18 mouse cellular contexts compared by ENCODE assay signal in genomic region chr8:106147868-106148565, GRCm38 (mm10). TPM values are rescaled to one million over a fixed set of nuclear protein-coding genes. Genes with fewer than 3 reads are reported as not detected.
DNase-seq lines count a peak whose midpoint lies in the region; ATAC-seq and TF ChIP-seq lines count a peak whose summit lies in the region.
"Had no signal": no experiment of that assay in that cellular context is flagged by ENCODE, and none has a peak within 500 bp of the region (broad histone marks: within the 10 kb centered on the region; RNA-seq: fewer than 3 reads in every experiment).

No protein-coding gene starts in this region.

- no peak for TF ChIP-seq POLR2A in kidney, adult 2 months (IDR thresholded peaks at IDR 0.05; ENCODE audit: low read depth, low read length)

- no peak for TF ChIP-seq CTCF in kidney, adult 2 months (conservative IDR thresholded peaks at IDR 0.05; ENCODE audit: insufficient read depth, insufficient read length, low read depth, low read length)

- 48% methylated on average over 6 of the region's 6 CpGs for WGBS in kidney, adult 2 months
- 90% methylated on average over 6 of the region's 6 CpGs for WGBS in forebrain, embryonic 10.5 days
- WGBS in neural tube, embryonic 15.5 days = 86% methylated on average over 6 of the region's 6 CpGs

- H3K9me3 ChIP-seq in forebrain, embryonic 10.5 days = no peaks in the 10 kb centered on the region
- no peaks in the 10 kb centered on the region for H3K9me3 ChIP-seq in neural tube, embryonic 15.5 days (replicated peaks)

- no peaks in the 10 kb centered on the region for H3K36me3 ChIP-seq in kidney, adult 2 months (ENCODE audit: control insufficient read depth, insufficient read depth, low read length)
- no peaks in the 10 kb centered on the region for H3K36me3 ChIP-seq in forebrain, embryonic 10.5 days (replicated peaks)
- H3K36me3 ChIP-seq in neural tube, embryonic 15.5 days = no peaks in the 10 kb centered on the region

- no peak for ATAC-seq in neural tube, embryonic 15.5 days (ENCODE audit: low FRiP score)
- ATAC-seq: forebrain, embryonic 14.5 days had no signal

- no peak overlapping the region for H3K4me2 ChIP-seq in neural tube, embryonic 15.5 days

- H3K4me3 ChIP-seq in kidney, adult 2 months (ENCODE audit: insufficient read depth, low read depth, low read length) = no peak overlapping the region
- H3K4me3 ChIP-seq in forebrain, embryonic 10.5 days = no peak overlapping the region
- H3K4me3 ChIP-seq in neural tube, embryonic 15.5 days (replicated peaks) = no peak overlapping the region
- H3K4me3 ChIP-seq: heart, adult 2 months had no signal

- H3K4me1 ChIP-seq in kidney, adult 2 months (ENCODE audit: control insufficient read depth, insufficient read depth, low read length) = peaks cover 3% of the 10 kb centered on the region; the same call in 1 of the 2 replicates
- peaks cover 19% of the 10 kb centered on the region for H3K4me1 ChIP-seq in forebrain, embryonic 10.5 days
- H3K4me1 ChIP-seq in neural tube, embryonic 15.5 days = peaks cover 21% of the 10 kb centered on the region

- H3K27ac ChIP-seq in kidney, adult 2 months (ENCODE audit: insufficient read depth, low read depth, low read length) = no peak overlapping the region
- H3K27ac ChIP-seq in forebrain, embryonic 10.5 days = no peak overlapping the region
- no peak overlapping the region for H3K27ac ChIP-seq in neural tube, embryonic 15.5 days (replicated peaks)
- H3K27ac ChIP-seq: heart, adult 2 months; kidney, postnatal 0 days had no signal

- no peak overlapping the region for H3K9ac ChIP-seq in neural tube, embryonic 15.5 days (replicated peaks)

- peak; percentile 63 for DNase-seq in kidney, adult 2 months
- DNase-seq in kidney, postnatal 4 days = no peak
- peak; percentile 55 for DNase-seq in urinary bladder, postnatal 14 days (ENCODE audit: low spot score)
- no peak for DNase-seq in urinary bladder, postnatal 4 days (ENCODE audit: low spot score in 2 of 2)
- DNase-seq in adrenal gland, postnatal 36 days = peak; percentile 82 to 87
- DNase-seq in cerebellum, adult 9-10 months = no peak
- DNase-seq in forebrain, embryonic 10.5 days (ENCODE audit: extremely low spot score, low spot score) = no peak
- DNase-seq: heart, postnatal 4 days; layer of hippocampus, postnatal 36 days; right cerebral cortex, postnatal 4 days; thymus, postnatal 4 days had no signal

- no peaks in the 10 kb centered on the region for H3K27me3 ChIP-seq in kidney, adult 2 months (replicated peaks; ENCODE audit: control insufficient read depth, insufficient read depth, low read length)
- 0 out of 2 replicates have a peak, but pooled peaks cover 4% of the 10 kb centered on the region for H3K27me3 ChIP-seq in forebrain, embryonic 10.5 days (ENCODE audit: poor library complexity, severe bottlenecking)
- no peaks in the 10 kb centered on the region for H3K27me3 ChIP-seq in neural tube, embryonic 15.5 days (replicated peaks)

RNA-seq across cellular contexts. Expression of gene Pla2g15, which starts 2.2 kb away (rescaled TPM):
- polyA plus RNA-seq in kidney, adult 2 months (2012; rRNA removed) = 9.4 and 10.2 TPM in 2 replicates
- total RNA-seq in adrenal gland, postnatal 36 days (2021) = 10 to 100 TPM; 17.4 to 29.6 TPM
- 12.6 and 14.0 TPM in 2 replicates for polyA plus RNA-seq in forebrain, embryonic 10.5 days (2016; fragmentation: Nextera tagmentation; extraction: Ambion mirVana)
- 19.1 and 21.6 TPM in 2 replicates for polyA plus RNA-seq in neural tube, embryonic 15.5 days (2015; fragmentation: Nextera tagmentation; extraction: Ambion mirVana)

RNA-seq across cellular contexts. Expression of gene Esrp2, which starts 11.2 kb away (rescaled TPM):
- 31.0 and 34.3 TPM in 2 replicates for polyA plus RNA-seq in kidney, adult 2 months (2012; rRNA removed)
- 1 to 10 TPM; 1.1 to 3.5 TPM for total RNA-seq in adrenal gland, postnatal 36 days (2021)
- 2.0 and 2.6 TPM in 2 replicates for polyA plus RNA-seq in forebrain, embryonic 10.5 days (2016; fragmentation: Nextera tagmentation; extraction: Ambion mirVana)
- polyA plus RNA-seq in neural tube, embryonic 15.5 days (2015; fragmentation: Nextera tagmentation; extraction: Ambion mirVana) = 0.17 and 4.5 TPM in 2 replicates
- total RNA-seq: common myeloid progenitor, adult 5-6 weeks; layer of hippocampus, postnatal 36 days; megakaryocyte, adult 5-6 weeks; monocyte, adult 5-6 weeks had no signal

RNA-seq across cellular contexts. Expression of gene Slc7a6, which starts 20.6 kb away (rescaled TPM):
- polyA plus RNA-seq in kidney, adult 2 months (2012; rRNA removed) = 8.2 and 9.8 TPM in 2 replicates
- total RNA-seq in adrenal gland, postnatal 36 days (2021) = 10 to 100 TPM; 28.4 to 33.1 TPM
- polyA plus RNA-seq in forebrain, embryonic 10.5 days (2016; fragmentation: Nextera tagmentation; extraction: Ambion mirVana) = 86.5 and 87.9 TPM in 2 replicates
- polyA plus RNA-seq in neural tube, embryonic 15.5 days (2015; fragmentation: Nextera tagmentation; extraction: Ambion mirVana) = 55.6 and 61.5 TPM in 2 replicates

Comparison
In these comparisons a context has a peak if more than half of its experiments do, and no peak if none do; other contexts are left out.
1. DNase-seq: peak in kidney, adult 2 months (single experiment), urinary bladder, postnatal 14 days (single experiment) and adrenal gland, postnatal 36 days (2 of 2); none in kidney, postnatal 4 days (0 of 2), urinary bladder, postnatal 4 days (0 of 2), cerebellum, adult 9-10 months (single experiment) and forebrain, embryonic 10.5 days (single experiment).